Comparison of ENCODE assay signal across 20 mouse cellular contexts in genomic region chr9:27336962-27337636, GRCm38 (mm10). TPM values are rescaled to one million over a fixed set of nuclear protein-coding genes. Genes with fewer than 3 reads are reported as not detected.
DNase-seq lines count a peak whose midpoint lies in the region; ATAC-seq and TF ChIP-seq lines count a peak whose summit lies in the region.
"Had no signal": no experiment of that assay in that cellular context is flagged by ENCODE, and none has a peak within 500 bp of the region (broad histone marks: within the 10 kb centered on the region; RNA-seq: fewer than 3 reads in every experiment).

No protein-coding gene starts in this region.

- H3K9ac ChIP-seq in hindbrain, postnatal 0 days (replicated peaks; ENCODE audit: low read length) = no peak overlapping the region
- H3K9ac ChIP-seq: liver, embryonic 13.5 days had no signal

- 69% methylated on average over 4 of the region's 4 CpGs for WGBS in hindbrain, postnatal 0 days

- no peak for TF ChIP-seq CTCF in left cerebral cortex, adult 2 months (IDR thresholded peaks at IDR 0.05)
- no peak for TF ChIP-seq CTCF in brain, embryonic 14.5 days (IDR thresholded peaks at IDR 0.05; ENCODE audit: borderline replicate concordance, extremely low read depth, insufficient read depth, insufficient read length)
- TF ChIP-seq CTCF in hindbrain, postnatal 0 days (IDR thresholded peaks at IDR 0.05; ENCODE audit: low read depth) = no peak

- no peaks in the 10 kb centered on the region; the same call in 1 of the 2 replicates for H3K4me1 ChIP-seq in hindbrain, postnatal 0 days (ENCODE audit: insufficient read depth, low read length)
- H3K4me1 ChIP-seq: liver, embryonic 13.5 days had no signal

- H3K27me3 ChIP-seq in hindbrain, postnatal 0 days (ENCODE audit: insufficient read depth, low read length) = no peaks in the 10 kb centered on the region
- H3K27me3 ChIP-seq: liver, embryonic 13.5 days had no signal

- TF ChIP-seq POLR2A in brain, embryonic 14.5 days (IDR thresholded peaks at IDR 0.05; ENCODE audit: borderline replicate concordance, extremely low read depth, insufficient read depth, insufficient read length, poor library complexity, severe bottlenecking) = no peak

- no peaks in the 10 kb centered on the region for H3K9me3 ChIP-seq in hindbrain, postnatal 0 days (ENCODE audit: low read length)
- H3K9me3 ChIP-seq: liver, embryonic 13.5 days had no signal

- H3K27ac ChIP-seq in left cerebral cortex, adult 2 months = no peak overlapping the region
- no peak overlapping the region for H3K27ac ChIP-seq in hindbrain, postnatal 0 days
- H3K27ac ChIP-seq: liver, embryonic 13.5 days had no signal

- ATAC-seq in hindbrain, postnatal 0 days = no peak

- no peak overlapping the region for H3K4me2 ChIP-seq in hindbrain, postnatal 0 days (ENCODE audit: low read depth, low read length)
- H3K4me2 ChIP-seq: liver, embryonic 13.5 days had no signal

- intact Hi-C loops in left cerebral cortex, postnatal 25 days (cut with DNase I) = no loop called here
- intact Hi-C loops in left cerebral cortex, adult 2 months (cut with DNase I) = no loop called here

- H3K36me3 ChIP-seq in hindbrain, postnatal 0 days (ENCODE audit: insufficient read depth, low read length) = peaks cover 24% of the 10 kb centered on the region; the same call in 1 of the 2 replicates
- H3K36me3 ChIP-seq: liver, embryonic 13.5 days had no signal

- DNase-seq in cerebellum, postnatal 14 days = peak; percentile 71 to 72
- DNase-seq in cerebellum, adult 9-10 months = no peak
- peak; percentile 42 to 53 for DNase-seq in left cerebral cortex, postnatal 25 days (ENCODE audit: low spot score in 2 of 2)
- DNase-seq in left cerebral cortex, adult 2 months (ENCODE audit: extremely low spot score in 1 of 2, low spot score in 2 of 2) = no peak
- DNase-seq in brain, embryonic 14.5 days (ENCODE audit: low read depth) = peak; percentile 83
- DNase-seq in hindbrain, postnatal 0 days (ENCODE audit: low spot score) = peak; percentile 54
- no peak for DNase-seq in kidney, adult 18-20 months
- no peak for DNase-seq in testis, postnatal 10 days (ENCODE audit: low spot score)
- DNase-seq: adrenal gland, postnatal 10 days; B cell, adult 2 months; heart, adult 11 months; kidney, adult 8-10 months; liver, embryonic 13.5 days; lung, postnatal 10 days; thymus, postnatal 36 days had no signal

- H3K4me3 ChIP-seq in left cerebral cortex, adult 2 months = no peak overlapping the region
- H3K4me3 ChIP-seq in hindbrain, postnatal 0 days (ENCODE audit: low read length) = no peak overlapping the region
- H3K4me3 ChIP-seq: liver, embryonic 13.5 days had no signal

RNA-seq across cellular contexts. Expression of gene Igsf9b, which starts 38.1 kb away (rescaled TPM):
- total RNA-seq in left cerebral cortex, postnatal 25 days (2021) = 10 to 100 TPM; 65.9 to 66.7 TPM
- 10 to 100 TPM; 74.8 to 89.1 TPM for total RNA-seq in left cerebral cortex, adult 2 months (2021)
- 5.9 and 11.6 TPM in 2 replicates for polyA plus RNA-seq in brain, embryonic 14.5 days (2012; rRNA removed)
- total RNA-seq in hindbrain, postnatal 0 days (2014; rRNA removed) = 86.5 and 89.9 TPM in 2 replicates
- 20.4 and 21.4 TPM in 2 replicates for polyA plus RNA-seq in hindbrain, postnatal 0 days (2015; fragmentation: Nextera tagmentation; extraction: Ambion mirVana)

RNA-seq across cellular contexts. Expression of gene Spata19, which starts 59.5 kb away (rescaled TPM):
- total RNA-seq in left cerebral cortex, postnatal 25 days (2021) = under 1 TPM in 1 of 2 experiments, not detected in 1; 0.96 TPM
- 1 to 10 TPM; 1.2 to 1.4 TPM for total RNA-seq in left cerebral cortex, adult 2 months (2021)
- 0.14 TPM in 1 of 2 replicates, not detected in the other for polyA plus RNA-seq in brain, embryonic 14.5 days (2012; rRNA removed)
- total RNA-seq in hindbrain, postnatal 0 days (2014; rRNA removed) = not detected in 2 replicates
- 0.40 TPM in 1 of 2 replicates, not detected in the other for polyA plus RNA-seq in hindbrain, postnatal 0 days (2015; fragmentation: Nextera tagmentation; extraction: Ambion mirVana)
- total RNA-seq: adrenal gland, postnatal 10 days; ES-E14 had no signal
- polyA plus RNA-seq: embryonic facial prominence, embryonic 11.5 days; heart, postnatal 0 days; liver, embryonic 13.5 days; small intestine, adult 2 months; stomach, embryonic 16.5 days had no signal

Comparison
In these comparisons a context has a peak if more than half of its experiments do, and no peak if none do; other contexts are left out.
1. DNase-seq: peak in cerebellum, postnatal 14 days (2 of 2), left cerebral cortex, postnatal 25 days (2 of 2), brain, embryonic 14.5 days (single experiment) and hindbrain, postnatal 0 days (single experiment); none in cerebellum, adult 9-10 months (single experiment), left cerebral cortex, adult 2 months (0 of 2), kidney, adult 18-20 months (single experiment) and testis, postnatal 10 days (single experiment).